24 mouse cellular contexts compared by ENCODE assay signal in genomic region chr2:35066525-35067082, GRCm38 (mm10). TPM values are rescaled to one million over a fixed set of nuclear protein-coding genes. Genes with fewer than 3 reads are reported as not detected.
"Had no signal": no experiment of that assay in that cellular context is flagged by ENCODE, and none has a peak within 500 bp of the region (broad histone marks: within the 10 kb centered on the region; RNA-seq: fewer than 3 reads in every experiment).

No protein-coding gene starts in this region.

- H3K4me2 ChIP-seq: limb, embryonic 13.5 days; liver, embryonic 12.5 days; liver, embryonic 15.5 days; lung, embryonic 15.5 days; midbrain, embryonic 13.5 days; neural tube, embryonic 13.5 days had no signal

- H3K4me3 ChIP-seq: layer of hippocampus, adult 2 months; limb, embryonic 10.5 days; limb, embryonic 13.5 days; liver, embryonic 12.5 days; liver, embryonic 15.5 days; lung, embryonic 15.5 days; megakaryocyte, embryonic 14.5 days; midbrain, embryonic 10.5 days; midbrain, embryonic 13.5 days; myocyte; neural tube, embryonic 13.5 days had no signal

- H3K27ac ChIP-seq: kidney, postnatal 0 days; layer of hippocampus, adult 2 months; limb, embryonic 10.5 days; limb, embryonic 13.5 days; liver, embryonic 12.5 days; liver, embryonic 15.5 days; lung, embryonic 15.5 days; midbrain, embryonic 10.5 days; midbrain, embryonic 13.5 days; neural tube, embryonic 13.5 days had no signal

- H3K27me3 ChIP-seq: limb, embryonic 13.5 days; liver, embryonic 12.5 days; liver, embryonic 15.5 days; lung, embryonic 15.5 days; midbrain, embryonic 13.5 days; neural tube, embryonic 13.5 days had no signal

- H3K36me3 ChIP-seq: limb, embryonic 10.5 days; limb, embryonic 13.5 days; liver, embryonic 12.5 days; liver, embryonic 15.5 days; lung, embryonic 15.5 days; midbrain, embryonic 10.5 days; midbrain, embryonic 13.5 days; neural tube, embryonic 13.5 days had no signal

- DNase-seq: kidney, postnatal 25 days; layer of hippocampus, adult 9-11 months; liver; lung, adult 18-20 months; lung, postnatal 10 days; lung, postnatal 36 days; thymus, postnatal 25 days had no signal

- H3K9ac ChIP-seq: limb, embryonic 13.5 days; liver, embryonic 12.5 days; liver, embryonic 15.5 days; lung, embryonic 15.5 days; midbrain, embryonic 13.5 days; neural tube, embryonic 13.5 days had no signal

- H3K9me3 ChIP-seq: limb, embryonic 10.5 days; limb, embryonic 13.5 days; liver, embryonic 12.5 days; liver, embryonic 15.5 days; lung, embryonic 15.5 days; megakaryocyte, embryonic 14.5 days; midbrain, embryonic 10.5 days; midbrain, embryonic 13.5 days; neural tube, embryonic 13.5 days had no signal

- ATAC-seq: liver, embryonic 12.5 days; midbrain, embryonic 13.5 days; midbrain, embryonic 16.5 days had no signal

- H3K4me1 ChIP-seq: limb, embryonic 10.5 days; limb, embryonic 13.5 days; liver, embryonic 12.5 days; lung, embryonic 15.5 days; midbrain, embryonic 10.5 days; midbrain, embryonic 13.5 days; neural tube, embryonic 13.5 days had no signal

RNA-seq across cellular contexts. Expression of gene Hc, which starts 5.4 kb away (rescaled TPM):
- total RNA-seq: layer of hippocampus, adult 2 months; neutrophil, adult 5-6 weeks had no signal
- polyA plus RNA-seq: limb, embryonic 10.5 days; myocyte; neural tube, embryonic 13.5 days; small intestine, adult 2 months; spleen, adult 2 months had no signal

RNA-seq across cellular contexts. Expression of gene AI182371, which starts 34.7 kb away (rescaled TPM):
- total RNA-seq: monocyte, adult 5-6 weeks had no signal
- polyA plus RNA-seq: limb, embryonic 10.5 days had no signal
